Mouse (Mus musculus): ENCODE measurements at regions not wholly inside any gene's neighbourhood (a gene's known extent, or its start where the extent isn't known, plus 50 kb on each side); places are given as distances from the start of the nearest gene placed in this dataset.

DNA sequence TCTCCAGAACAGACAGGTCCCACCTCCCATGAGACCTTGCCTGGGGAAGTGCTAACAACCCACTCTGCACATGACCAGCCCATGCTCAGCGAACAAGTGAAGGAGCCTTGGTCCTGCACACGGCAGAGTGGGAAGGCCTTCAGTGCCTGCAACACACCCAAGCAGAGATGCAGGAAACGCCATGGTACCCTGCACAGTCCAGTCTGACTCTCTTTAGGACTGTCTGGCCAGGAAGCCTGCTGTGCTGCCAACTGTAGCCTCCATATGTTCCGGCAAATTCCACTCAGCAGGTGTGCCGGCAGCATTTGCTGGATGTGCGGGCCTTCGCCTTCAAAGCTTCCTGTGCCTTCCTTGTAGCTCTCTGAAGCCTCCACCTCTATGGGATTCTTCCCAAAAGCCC lies 126.5 kb downstream of the Rpl14 start:
- TF ChIP-seq CTCF (conservative IDR thresholded peaks at IDR 0.05; ENCODE audit: low read length) (no peak), POU5F1 (IDR thresholded peaks at IDR 0.05; ENCODE audit: borderline replicate concordance, low read length) (no peak)

Measured in E14TG2a.4 (cell line).